Mouse (Mus musculus) hindbrain, postnatal 0 days (tissue): Measurements from ENCODE around the gene Secisbp2. TPM values are rescaled to one million over a fixed set of nuclear protein-coding genes. Genes with fewer than 3 reads are reported as not detected.

Experiments used
- ATAC-seq: fragments of 200-750 bp; cut with Nextera tagmentation; 2 replicates; pipeline ENCODE4 v1.8.0; 2017; ENCODE audit warnings: mild to moderate bottlenecking, moderate TSS enrichment, moderate library complexity
- DNase-seq: peaks from one replicate; pipeline ENCODE4 v3.0.0-alpha.2; 2015; ENCODE audit warnings: low spot score
- H3K27ac ChIP-seq: fragments of 300-500 bp; sonication (generic); 2 replicates; pipeline ENCODE4 v1.5.1; 2014; ENCODE audit warnings: mild to moderate bottlenecking
- H3K27me3 ChIP-seq: fragments of 300-500 bp; sonication (generic); 2 replicates; pipeline ENCODE4 v1.6.1; 2014; ENCODE audit warnings: low read length, mixed read lengths; ENCODE audit not compliant: insufficient read depth
- H3K36me3 ChIP-seq: fragments of 300-500 bp; sonication (generic); 2 replicates; pipeline ENCODE4 v1.6.1; 2014; ENCODE audit warnings: low read length, mixed read lengths; ENCODE audit not compliant: insufficient read depth
- H3K4me1 ChIP-seq: fragments of 300-500 bp; sonication (generic); 2 replicates; pipeline ENCODE4 v1.6.1; 2014; ENCODE audit warnings: antibody characterized with exemption, low read length, mixed read lengths; ENCODE audit not compliant: insufficient read depth
- H3K4me2 ChIP-seq: fragments of 300-500 bp; sonication (generic); 2 replicates; pipeline ENCODE4 v1.6.1; 2014; ENCODE audit warnings: low read depth, mild to moderate bottlenecking, low read length, moderate library complexity, mixed read lengths
- H3K4me3 ChIP-seq: fragments of 300-500 bp; sonication (generic); 2 replicates; pipeline ENCODE4 v1.5.1; 2014; ENCODE audit warnings: low read length
- H3K9ac ChIP-seq: fragments of 300-500 bp; sonication (generic); replicated peaks from 2 replicates; pipeline ENCODE4 v1.6.1; 2014; ENCODE audit warnings: mild to moderate bottlenecking, low read length, moderate library complexity, mixed read lengths
- H3K9me3 ChIP-seq: fragments of 300-500 bp; sonication (generic); 2 replicates; pipeline ENCODE4 v1.6.1; 2016; ENCODE audit warnings: low read length, mixed read lengths
- CTCF ChIP-seq: IDR thresholded peaks from 2 replicates; pipeline ENCODE4 v1.5.1; 2016; ENCODE audit warnings: antibody characterized with exemption, control low read depth, low read depth
- WGBS: fragments of 180-500 bp; shearing (Covaris S2); extraction: QIAGEN DNeasy Blood & Tissue Kit; methylation state at CpG from one replicate; pipeline ENCODE4 v1.1.7; 2014; 5-methylcytosine and 5-hydroxymethylcytosine counted together
- polyA plus RNA-seq: library from polyadenylated mRNA; unstranded; fragments of >200 nt; fragmentation: Nextera tagmentation; extraction: Ambion mirVana; gene quantifications from 2 replicates; pipeline ENCODE4 v1.2.1, GENCODE M21; 2015
- total RNA-seq: library from RNA; depleted of rRNA; stranded (reverse); fragments of >200 nt; gene quantifications from 2 replicates; pipeline ENCODE4 v1.2.3, GENCODE M21; 2014

Gene Secisbp2
- total and polyA plus RNA-seq, 2 experiments from 2014 or later = 13.7 to 21.8 TPM

DNA sequence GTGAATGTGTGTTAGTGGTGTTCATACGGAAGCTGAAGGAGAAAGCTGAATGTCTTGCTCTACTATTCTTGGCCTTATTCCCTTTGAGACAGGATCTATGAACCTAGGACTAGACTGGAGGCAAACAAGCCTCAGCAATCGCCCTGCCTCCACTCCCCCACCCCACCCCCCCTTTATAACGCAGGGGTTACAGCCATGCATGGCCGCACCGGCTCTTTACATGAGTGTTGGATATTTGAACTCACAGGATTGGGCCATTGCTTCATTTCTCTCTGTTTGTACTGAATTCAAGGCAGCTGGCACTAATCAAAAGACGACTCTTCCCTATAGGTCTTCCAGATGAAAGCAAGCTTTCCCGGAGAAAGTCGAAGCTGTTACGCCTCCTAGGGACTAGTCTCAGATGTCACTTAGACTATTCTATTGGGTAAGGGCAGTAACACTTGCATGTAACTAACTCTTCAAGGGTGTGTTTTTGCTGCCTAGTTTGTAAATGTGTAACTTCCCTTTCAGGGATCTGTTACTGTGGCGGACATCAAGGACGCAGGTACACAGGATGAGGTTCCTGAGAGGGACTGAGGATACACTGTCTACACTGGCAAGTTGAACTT, 9.2 kb upstream of the Secisbp2 start:
- Histone ChIP-seq H3K4me2 (no peak overlapping the region), H3K4me1 (peaks cover 3% of the 10 kb centered on the region; the same call in 1 of the 2 replicates), H3K36me3 (no peaks in the 10 kb centered on the region), H3K9me3 (no peaks in the 10 kb centered on the region), H3K27ac (no peak overlapping the region), H3K4me3 (no peak overlapping the region), H3K27me3 (no peaks in the 10 kb centered on the region), H3K9ac (no peak overlapping the region)
- ATAC-seq = no peak
- WGBS = 32% methylated on average over 11 of the region's 11 CpGs
- no peak for TF ChIP-seq CTCF
- no peak for DNase-seq

DNA sequence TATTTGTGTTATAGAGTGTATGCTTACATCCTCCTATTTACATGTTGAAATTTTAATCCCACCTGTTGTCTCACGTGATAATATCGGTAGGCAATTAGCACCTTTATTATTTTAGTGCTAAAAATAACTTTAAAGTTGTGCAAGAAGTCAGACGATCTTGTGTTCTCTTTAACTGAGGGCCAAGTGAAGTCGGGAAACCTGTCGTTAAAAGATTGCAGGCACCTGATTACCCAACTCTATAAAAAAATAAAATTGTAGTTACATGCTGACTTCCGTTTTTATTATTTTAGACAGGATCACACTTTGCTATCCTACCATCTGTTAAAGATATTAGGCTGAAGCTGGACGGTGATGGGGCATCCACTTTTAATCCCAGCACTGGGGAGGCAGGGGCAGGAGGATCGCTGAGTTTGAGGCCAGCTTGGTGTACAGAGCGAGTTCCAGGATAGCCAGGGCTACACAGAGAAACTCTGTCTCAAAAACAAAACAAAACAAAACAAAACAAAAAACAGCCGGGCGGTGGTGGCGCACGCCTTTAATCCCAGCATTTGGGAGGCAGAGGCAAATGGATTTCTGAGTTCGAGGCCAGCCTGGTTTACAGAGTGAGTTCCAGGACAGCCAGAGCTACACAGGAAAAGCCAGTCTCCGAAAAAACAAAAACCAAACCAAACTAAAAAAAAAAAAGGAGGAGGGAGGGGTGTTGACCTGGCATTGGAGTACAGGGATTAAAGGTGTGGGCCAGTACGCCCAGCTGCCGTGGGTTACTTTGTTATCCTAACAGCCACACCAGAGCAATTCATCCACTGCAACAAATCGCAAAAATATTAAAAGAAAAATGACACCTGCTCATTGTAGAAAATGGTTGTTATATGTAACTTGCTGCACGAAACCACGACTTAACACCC, 7.3 kb upstream of the Secisbp2 start:
- Histone ChIP-seq H3K9ac (peak overlapping the region; percentile 52), H3K27ac (peak overlapping the region; percentile 27; the same call in 1 of the 2 replicates), H3K4me2 (peak overlapping the region; percentile 95), H3K9me3 (no peaks in the 10 kb centered on the region), H3K4me1 (peaks cover 3% of the 10 kb centered on the region; the same call in 1 of the 2 replicates), H3K27me3 (no peaks in the 10 kb centered on the region), H3K36me3 (no peaks in the 10 kb centered on the region), H3K4me3 (peak overlapping the region; percentile 71)
- ATAC-seq (peak; percentile 7; the same call in 1 of the 2 replicates), DNase-seq (no peak)
- 50% methylated on average over 20 of the region's 20 CpGs for WGBS
- TF ChIP-seq CTCF = no peak

GRCm38 (mm10) chr13:51644829-51645789, 6.4 kb upstream of the Secisbp2 start, which contains the start of gene Cks2:
TSS of gene Cks2 (plus strand) at chr13:51645232.
- H3K27me3 ChIP-seq = no peaks in the 10 kb centered on the region
- WGBS = under 1% methylated on average over 82 of the region's 83 CpGs
- H3K36me3 ChIP-seq = no peaks in the 10 kb centered on the region
- peaks cover 3% of the 10 kb centered on the region; the same call in 1 of the 2 replicates for H3K4me1 ChIP-seq
- peak within 1 kb of the TSS; percentile 53 for H3K9ac ChIP-seq
- H3K9me3 ChIP-seq = no peaks in the 10 kb centered on the region
- peak; percentile 99 for ATAC-seq
- TF ChIP-seq CTCF = peak; percentile 14; the same call in 1 of the 2 replicates
- DNase-seq = peak; percentile 99
- H3K27ac ChIP-seq = peak within 1 kb of the TSS; percentile 32; the same call in 1 of the 2 replicates
- peak within 1 kb of the TSS; percentile 71 for H3K4me3 ChIP-seq
- H3K4me2 ChIP-seq = peak within 1 kb of the TSS; percentile 95

- no peaks in the 10 kb centered on the region for H3K9me3 ChIP-seq
- no peak overlapping the region for H3K27ac ChIP-seq
- H3K36me3 ChIP-seq = no peaks in the 10 kb centered on the region
- WGBS = 1% methylated on average over 7 of the region's 7 CpGs
- peak overlapping the region; percentile 95 for H3K4me2 ChIP-seq
- H3K9ac ChIP-seq = peak overlapping the region; percentile 53
- peak overlapping the region; percentile 71 for H3K4me3 ChIP-seq
- H3K4me1 ChIP-seq = peaks cover 3% of the 10 kb centered on the region; the same call in 1 of the 2 replicates
- DNase-seq (no peak), ATAC-seq (no peak)
- H3K27me3 ChIP-seq = no peaks in the 10 kb centered on the region
- no peak for TF ChIP-seq CTCF
These were observed 5.6 kb upstream of the Secisbp2 start for GRCm38 (mm10) chr13:51645872-51646271.

DNA sequence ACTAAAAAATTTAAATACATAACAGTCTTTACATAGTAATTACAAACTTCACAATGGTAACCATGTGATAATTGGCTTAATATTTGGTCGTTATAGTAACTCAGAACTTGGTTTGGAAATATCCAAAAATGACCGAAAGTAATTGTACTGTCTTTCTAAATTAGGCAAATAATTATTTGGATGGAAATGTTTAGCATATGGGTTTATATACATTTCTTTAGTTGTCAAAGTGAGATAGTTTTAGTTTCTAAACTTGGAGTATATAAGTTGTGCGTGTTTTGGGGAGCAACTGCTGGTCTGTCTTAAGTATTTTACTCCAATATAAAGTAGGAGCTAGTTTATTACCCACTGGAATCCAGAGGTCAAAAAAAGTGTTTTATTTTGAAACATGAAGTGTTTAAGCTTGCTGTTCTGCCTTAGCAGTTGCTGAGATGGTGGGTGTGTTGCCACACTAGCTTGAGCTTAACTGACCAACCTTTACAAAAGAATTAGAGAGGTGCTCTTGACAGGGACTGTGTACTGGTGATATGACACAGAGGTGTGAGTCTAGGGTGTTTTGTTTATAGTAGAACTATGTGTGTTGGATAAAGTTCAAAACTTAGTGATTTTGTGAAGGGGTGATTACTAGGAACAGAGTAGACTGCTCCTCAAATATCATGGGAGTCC, 5.0 kb upstream of the Secisbp2 start:
- Histone ChIP-seq H3K9ac (peak overlapping the region; percentile 9; the same call in 1 of the 2 replicates), H3K4me3 (peak overlapping the region; percentile 71), H3K27me3 (no peaks in the 10 kb centered on the region), H3K36me3 (no peaks in the 10 kb centered on the region), H3K9me3 (no peaks in the 10 kb centered on the region), H3K4me2 (peak overlapping the region; percentile 95), H3K27ac (no peak overlapping the region), H3K4me1 (peaks cover 3% of the 10 kb centered on the region; the same call in 1 of the 2 replicates)
- DNase-seq (no peak), ATAC-seq (no peak)
- WGBS = 24% methylated on average over 3 of the region's 3 CpGs
- TF ChIP-seq CTCF = no peak
